Mouse (Mus musculus) frontal cortex, postnatal 25 days (tissue): Measurements from ENCODE around the gene Aco2.
A peak's percentile ranks its signal among the peaks of the same experiment; 100 is the strongest.
"Not testable (repeated sequence)": the region's sequence is repeated elsewhere in the genome, so short reads cannot be mapped to it uniquely, and the experiment has no call there.

Source experiments
- DNase-seq, 2 experiments: peaks; one replicate each; pipeline ENCODE4 v3.0.0; 2022; ENCODE audit warnings: low spot score in 2 of 2

Aco2 gene

DNA sequence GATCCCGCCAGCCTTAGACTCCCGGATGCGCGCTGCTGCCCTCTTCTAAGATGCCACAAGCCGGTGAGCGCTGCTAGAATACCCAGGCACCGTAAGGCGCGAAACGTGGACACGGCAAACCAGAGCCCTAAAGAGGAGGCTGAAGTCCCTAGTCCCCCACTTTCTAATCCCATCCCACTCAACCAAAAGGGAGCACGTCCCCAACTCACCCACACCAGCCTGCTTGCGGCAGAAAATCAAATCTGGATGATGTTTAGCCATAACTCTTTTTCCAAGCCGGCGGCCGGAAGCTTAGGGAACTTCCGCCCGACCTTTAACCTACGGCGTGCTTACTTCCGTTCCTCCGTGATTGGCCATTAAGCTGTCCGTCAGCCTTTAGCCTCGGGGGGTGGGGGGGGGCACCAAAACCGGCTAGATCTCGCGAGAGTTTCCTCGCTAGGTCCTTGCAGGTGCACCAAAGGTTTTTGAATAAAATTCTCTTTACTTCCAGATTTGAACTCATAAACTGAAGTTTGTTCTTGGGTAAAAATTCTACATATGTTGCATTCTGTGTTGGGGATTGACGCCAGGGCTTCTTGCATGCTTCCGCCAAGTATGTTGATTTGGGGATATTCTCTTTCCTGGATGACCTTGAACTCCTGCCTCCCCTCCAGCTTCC lies 376 bp upstream of the Aco2 start, which contains the start of gene Phf5a:
TSS of gene Phf5a (minus strand) at position 308 of the 658 bp plus-strand sequence.
- peak; percentile 63 to 64 for DNase-seq

DNA sequence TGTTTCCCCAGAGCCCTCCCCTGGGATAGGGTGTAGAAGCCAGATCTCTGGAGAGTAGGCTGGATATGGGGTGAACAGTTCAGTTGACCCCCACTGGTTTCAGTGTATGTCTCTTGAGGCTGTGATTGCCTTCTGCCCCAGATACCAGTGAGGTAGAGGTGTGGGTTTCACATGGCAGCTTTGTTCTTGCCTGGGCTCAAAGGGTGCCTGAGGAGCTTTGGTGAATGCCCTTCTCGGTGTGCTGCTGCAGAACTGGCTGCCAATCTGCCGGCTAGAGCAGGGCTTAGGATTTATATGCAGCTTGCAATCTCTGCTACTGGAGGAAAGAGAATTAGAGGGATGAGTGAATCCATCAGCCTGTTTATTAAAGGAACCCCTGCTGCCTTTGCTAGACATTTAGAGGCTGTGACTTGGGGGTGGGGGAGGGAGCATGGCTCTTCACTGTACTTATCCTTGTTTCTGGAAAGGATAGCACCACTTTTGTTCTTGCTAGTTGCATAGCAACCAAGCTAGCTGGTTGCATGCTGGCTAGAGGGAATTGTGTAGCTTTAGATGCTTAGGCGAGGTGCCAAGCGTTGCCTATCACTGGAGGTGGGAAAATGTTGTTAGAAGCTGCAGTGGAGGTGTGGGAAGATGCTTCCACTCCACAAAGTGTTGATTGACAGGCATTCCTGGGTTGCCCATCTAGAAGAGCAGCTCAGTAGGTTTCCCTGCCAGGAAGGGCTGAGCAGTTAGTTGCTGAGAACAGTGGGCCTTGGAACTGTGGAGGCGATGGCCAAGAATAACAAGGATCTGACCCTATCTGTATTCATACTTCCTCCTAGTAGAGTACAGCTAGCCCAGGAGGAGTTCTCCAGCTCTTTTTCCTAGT lies 7.7 kb downstream of the Aco2 start:
- DNase-seq: peak; percentile 64 to 73

DNA sequence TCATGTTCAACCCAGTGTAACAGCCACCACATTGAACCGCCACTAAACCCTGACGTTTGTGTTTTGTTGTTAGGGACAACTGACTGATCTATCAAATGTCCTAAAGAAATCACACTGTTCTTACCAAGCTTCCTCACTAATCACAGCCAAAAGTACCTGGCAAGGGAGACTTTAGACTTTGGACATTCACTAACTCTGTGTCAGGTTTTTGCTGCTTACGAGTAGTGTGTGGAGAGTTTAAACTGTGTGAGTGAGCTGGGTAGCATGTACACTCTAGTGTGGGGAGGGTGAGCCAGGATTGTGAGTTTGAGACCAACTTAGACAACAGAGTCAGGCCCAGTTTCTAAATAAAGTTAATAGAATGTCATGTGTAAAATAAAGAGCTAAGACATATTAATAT lies 10.2 kb downstream of the Aco2 start:
- DNase-seq: no peak

DNA sequence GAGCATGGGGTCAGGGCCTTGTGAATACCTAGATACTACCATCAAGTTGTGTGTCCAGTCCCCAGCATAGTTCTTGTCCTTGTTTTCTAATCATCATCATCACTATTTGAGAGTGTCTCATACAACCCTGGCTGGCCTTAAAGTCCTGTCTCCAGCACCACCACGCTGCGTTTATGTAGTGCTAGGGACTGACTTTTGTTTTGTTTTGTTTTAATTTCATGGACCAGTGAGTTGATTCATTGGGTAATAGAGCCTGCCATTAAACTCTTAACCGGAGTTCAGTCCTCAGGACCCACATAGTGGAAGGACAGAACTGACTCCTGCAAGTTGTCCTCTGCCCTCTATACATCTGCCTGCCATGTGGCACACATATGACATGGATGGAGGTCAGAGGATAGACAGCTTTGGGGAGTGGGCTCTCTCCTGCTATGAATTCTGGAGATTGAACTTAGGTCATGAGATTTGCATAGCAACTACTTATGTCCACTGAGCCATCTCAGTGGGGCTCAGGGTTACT lies 13.4 kb downstream of the Aco2 start:
- DNase-seq: no peak

DNA sequence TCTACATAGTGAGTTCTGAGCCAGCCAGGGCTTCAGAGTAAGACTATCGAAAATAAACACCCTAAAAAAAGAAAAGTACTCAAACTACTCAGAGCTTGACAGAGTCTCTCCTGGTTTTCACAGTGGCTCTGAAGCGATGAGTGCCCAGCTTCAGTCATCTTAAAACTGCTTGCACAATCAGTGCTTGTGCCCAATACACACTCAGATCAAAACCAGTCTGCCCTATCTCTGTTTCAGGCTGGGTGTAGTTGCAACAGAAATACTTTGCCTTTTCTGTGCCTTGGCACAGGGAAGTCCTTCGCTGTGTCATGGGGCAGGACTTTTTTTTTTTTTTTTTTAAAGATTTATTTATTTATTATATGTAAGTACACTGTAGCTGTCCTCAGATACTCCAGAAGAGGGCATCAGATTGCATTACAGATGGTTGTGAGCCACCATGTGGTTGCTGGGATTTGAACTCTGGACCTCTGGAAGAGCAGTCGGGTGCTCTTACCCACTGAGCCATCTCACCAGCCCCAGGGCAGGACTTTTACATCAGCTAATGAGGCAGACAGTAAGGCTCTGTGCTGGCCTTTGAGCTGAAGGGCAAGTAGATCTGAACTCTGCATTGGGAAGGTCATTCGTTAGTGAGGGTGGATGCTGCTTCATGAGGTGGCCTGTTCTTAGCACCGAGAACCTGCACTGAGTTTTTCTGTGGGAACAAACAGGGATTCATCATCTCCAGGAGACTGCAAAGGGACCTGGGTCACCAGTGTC lies 14.9 kb downstream of the Aco2 start:
- no peak for DNase-seq

DNA sequence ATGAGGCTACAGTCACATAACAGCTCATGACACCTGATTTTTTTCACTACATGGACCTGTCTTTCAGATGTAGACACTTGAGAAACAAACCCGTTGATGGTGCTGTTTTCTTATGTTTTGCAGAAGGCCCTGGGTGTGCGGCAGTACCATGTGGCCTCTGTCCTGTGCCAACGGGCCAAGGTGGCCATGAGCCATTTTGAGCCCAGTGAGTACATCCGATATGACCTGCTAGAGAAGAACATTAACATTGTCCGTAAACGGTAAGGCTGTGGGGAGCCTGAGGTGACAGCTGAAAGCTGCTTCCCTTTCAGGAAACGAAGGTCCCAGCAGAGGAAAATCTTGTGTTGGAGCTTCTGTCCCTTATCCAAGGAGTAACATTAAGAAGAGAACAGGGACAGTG lies 17.1 kb downstream of the Aco2 start:
- no peak for DNase-seq

DNA sequence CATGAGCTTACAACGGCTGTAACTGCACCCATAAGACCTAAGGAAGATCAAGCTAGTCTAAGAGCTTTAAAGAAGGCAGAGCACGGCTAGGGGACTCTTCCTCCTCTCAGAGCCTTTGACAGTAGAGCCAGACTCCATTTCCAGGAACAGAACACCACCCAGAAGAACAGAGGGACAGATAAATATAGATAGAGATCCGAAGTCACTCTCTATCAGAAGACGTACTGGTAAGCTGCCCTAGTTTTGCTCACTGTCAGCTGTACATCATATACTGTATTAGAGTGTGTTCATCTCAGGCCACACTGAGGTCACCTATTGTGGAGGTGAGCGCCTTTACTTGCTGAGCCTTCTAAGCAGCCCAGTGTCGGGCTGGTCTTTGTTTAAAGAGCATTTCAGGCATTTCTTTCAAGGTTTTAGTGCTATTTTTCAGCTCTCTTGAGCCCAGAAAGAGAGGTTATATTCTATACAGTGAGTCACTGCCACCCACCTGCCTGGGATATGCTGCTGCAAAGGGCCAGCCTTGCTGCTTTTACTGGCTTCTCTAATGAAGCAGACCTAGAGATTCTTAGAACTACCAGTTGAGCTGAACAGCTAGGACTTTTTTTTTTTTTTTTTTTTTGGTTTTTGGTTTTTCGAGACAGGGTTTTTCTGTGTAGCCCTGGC lies 19.2 kb downstream of the Aco2 start:
- DNase-seq: no peak

DNA sequence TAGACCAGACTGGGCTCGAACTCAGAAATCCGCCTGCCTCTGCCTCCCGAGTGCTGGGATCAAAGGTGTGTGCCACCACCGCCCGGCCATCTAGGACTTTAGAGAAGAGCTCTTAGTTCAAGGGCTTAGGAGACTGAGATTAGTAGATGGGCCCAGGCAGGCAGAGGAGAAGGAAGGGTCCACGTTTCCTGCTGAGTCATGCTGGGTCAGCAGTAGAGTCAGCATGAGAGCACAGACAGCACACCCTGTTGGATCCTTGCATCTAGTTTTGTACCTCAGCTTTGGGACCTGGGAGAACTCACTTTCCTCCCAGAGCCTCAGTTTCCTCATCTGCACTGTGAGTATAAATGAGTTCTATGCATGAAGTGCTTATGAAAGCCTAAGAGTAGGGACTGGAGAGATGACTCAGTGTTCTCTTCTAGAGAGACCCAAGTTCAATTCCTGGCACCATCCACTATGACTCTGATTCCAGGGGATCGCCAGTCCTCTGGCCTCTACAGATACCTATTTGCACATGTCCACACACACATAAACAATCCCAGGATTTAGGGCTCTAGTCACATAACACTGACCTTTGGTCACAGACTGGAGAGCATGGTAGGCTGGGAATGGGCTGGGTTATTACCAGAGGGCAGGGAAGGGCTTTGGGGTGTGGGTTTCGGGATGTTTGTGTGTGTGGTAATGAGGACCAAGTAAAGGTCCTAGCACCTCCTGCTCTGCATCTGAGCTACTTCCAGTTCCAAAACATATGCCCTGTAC lies 19.9 kb downstream of the Aco2 start:
- no peak for DNase-seq

DNA sequence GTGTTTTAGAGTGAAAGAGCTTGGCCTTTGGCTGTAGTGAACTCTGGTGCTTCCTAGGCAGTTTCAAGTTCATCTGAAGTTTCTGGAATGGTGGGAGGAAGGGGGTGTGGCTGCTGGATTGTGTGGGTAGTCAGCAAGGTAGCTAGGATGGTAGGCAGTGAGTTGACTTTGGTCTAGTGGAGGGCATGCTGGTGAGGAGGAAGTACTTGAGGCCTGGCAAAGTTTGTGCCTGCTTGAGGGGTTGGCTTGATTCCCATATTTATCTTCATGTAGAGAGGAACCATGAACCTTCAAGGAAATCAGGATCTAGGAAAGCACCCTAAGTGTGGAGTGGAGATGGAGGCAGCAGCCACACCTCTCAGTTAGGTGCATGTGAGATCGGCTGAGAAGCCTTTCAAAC lies 21.9 kb downstream of the Aco2 start:
- DNase-seq: no peak

DNA sequence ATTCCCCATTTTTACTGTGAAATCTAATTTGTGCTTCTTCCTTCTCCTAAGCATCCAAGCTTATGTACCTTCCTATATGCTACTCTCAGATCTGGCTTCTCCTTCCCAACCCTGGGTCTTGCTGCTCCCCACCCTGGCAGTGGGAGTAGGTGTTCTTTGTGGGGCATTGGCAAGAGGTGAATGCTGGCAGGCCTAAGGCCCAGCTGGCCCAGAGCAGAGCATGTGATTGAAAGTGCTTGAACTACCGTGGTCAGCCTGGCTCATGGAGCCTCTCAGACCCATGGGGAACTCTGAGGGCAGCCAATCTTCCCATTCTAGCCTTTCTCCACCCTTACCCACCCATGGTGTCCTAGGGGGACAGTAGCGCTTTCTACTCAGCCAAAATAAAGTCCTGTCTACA lies 24.3 kb downstream of the Aco2 start:
- DNase-seq: no peak

DNA sequence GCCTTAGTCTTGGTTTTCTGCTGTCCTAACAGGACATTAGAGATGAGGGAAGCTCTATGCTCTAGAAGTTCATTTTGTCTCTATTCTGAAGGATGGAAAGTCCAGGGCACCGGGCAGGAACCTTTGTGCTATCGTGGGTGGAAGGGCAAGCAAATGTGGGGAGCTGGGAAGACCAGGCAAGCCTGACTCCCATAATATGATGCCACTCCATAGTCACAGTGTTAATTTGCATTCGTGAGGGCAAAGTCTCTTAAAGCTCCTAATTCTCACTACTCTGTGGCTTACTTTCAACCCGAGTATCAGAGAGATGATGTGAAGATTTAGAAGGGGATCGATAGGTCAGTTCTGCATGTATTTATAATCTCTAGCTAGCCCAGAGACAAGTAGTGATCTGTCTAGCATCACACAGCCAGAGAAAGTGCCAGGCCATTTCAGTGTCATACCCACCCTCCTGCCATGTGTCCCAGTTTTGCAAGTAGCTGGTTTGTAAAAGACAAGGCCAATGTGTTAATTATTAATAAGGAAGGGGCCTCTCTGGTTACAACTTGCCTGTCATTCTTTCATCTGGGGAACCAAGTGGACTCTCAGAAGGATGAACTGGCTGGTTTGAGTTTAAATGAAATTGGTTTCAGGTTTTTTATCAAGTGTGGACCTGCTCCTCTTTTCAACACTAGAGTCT lies 25.6 kb downstream of the Aco2 start:
- DNase-seq: no peak

DNA sequence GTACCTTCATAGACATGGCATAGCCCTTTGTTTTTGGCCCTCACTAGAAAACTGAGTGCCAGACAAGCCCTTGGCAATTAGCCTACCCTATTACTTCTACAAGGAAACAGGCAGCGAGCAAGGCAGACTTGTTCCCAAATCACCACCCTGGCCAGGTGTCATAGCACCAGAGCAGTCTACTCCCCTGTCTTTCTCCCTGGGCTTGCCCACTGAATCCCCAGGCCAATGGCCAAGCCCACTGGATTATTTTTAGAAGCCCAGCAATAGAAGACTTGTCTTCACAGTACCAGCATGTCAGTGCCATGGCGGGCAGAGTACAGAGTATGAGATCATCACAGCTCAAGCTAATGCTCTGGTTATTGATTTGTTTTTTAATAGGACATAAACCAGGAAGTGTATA lies 26.6 kb downstream of the Aco2 start:
- DNase-seq: no peak

DNA sequence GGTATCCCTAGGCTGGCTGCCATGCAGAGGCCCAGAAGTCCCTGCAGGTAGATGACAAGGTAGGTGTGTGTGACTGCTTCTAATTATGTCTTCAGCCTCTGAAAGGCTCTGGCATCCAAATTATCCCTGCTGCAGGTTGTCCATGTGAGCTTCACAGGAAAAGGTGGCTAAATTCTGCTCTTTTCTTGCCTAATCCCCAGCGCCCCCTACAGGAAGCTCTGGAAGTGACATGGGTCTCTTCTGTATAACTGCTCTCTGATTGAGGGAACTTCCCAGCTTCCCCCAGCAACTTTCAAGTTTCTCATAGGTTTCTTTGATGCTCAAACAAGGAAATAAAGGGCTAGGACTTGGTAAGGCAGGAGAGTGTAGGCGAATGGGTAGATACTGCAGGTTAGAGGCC lies 32.8 kb downstream of the Aco2 start:
- DNase-seq: peak; percentile 70 to 80

DNA sequence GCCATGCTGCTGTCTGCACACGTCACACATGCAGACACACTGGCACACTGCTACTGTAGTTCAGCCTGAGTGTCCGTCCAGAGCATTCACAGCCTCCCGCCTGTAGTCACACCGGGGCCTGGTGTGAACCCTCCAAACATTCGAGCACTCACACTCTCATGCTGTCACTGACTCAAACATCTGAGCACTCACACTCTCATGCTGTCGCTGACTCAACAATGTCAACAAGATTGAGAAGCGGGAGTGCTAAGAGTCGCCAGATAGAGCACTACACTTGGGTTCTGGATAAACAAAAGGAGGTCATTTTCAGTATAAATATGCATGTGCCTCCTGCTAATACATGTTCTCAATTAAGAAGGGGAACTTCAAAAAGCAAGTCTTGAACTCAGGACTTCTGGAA lies 35.8 kb downstream of the Aco2 start:
- no peak for DNase-seq

DNA sequence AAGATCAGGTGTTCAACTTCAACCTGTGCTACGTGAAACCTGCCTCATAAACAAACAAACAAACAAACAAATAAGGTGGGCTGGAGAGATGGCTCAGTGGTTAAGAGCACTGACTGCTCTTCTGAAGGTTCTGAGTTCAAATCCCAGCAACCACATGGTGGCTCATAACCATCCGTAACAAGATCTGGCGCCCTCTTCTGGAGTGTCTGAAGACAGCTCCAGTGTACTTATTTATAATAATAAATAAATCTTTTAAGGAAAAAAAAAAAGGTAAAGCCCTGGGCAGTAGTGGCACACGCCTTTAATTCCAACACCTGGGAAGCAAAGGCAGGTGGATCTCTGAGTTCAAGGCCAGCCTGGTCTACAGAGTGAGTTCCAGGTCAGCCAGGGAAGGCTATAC lies 36.7 kb downstream of the Aco2 start:
- DNase-seq: not testable (repeated sequence)

DNA sequence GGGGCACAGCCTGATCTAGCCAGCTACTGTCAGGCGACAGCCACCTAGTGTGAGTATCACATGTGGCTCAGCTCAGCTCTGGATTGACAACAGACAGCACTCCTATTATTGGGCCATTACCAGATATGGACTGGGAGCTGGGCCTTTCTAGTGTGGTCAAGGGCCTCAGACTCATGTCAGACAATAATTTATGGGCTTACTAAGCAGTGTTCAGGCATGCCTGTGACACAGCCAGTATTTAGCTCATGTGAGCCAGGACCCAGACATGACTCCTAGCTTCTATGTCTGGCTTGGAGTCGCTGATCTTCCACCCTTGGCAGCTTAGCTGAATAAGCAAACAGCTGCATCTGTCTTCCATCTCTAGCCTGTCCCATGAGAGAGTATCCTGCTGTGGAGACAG lies 40.4 kb downstream of the Aco2 start:
- no peak for DNase-seq

DNA sequence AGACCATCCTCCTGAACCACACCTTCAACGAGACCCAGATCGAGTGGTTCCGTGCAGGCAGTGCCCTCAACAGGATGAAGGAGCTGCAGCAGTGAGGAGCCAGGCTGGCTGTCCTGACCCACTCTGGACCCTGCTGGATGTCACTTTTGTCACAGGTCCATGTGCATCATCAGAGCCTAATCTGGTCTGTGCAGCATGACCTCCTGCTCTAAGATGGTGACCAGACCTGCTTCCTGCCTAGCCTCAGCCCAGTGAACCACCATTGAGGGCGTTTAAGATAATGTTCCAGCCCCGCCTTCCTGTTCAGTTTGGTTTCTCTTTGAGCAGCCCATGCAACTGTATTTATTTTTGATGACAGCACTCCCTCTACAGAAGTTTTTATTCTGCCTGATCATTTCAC lies 42.6 kb downstream of the Aco2 start:
- no peak for DNase-seq

DNA sequence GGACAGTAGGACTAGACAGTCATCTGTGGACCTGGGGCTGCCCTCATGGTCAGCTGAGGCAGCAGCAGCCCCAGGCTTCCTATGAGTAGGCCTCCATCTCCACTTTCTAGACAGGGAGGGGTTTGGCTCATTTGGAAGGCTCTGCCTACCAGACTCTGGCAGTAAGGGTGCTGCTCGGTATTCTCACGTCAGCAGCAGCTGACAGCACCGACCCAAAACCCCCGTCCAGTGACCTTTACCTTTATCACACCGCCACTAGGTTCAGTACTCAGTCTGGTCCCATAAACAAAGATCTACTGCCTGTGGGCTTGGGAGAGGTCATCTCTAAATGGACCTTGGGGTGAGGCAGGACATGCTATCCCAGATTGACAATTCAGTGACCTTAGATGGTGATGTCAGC lies 43.6 kb downstream of the Aco2 start:
- no peak for DNase-seq

DNA sequence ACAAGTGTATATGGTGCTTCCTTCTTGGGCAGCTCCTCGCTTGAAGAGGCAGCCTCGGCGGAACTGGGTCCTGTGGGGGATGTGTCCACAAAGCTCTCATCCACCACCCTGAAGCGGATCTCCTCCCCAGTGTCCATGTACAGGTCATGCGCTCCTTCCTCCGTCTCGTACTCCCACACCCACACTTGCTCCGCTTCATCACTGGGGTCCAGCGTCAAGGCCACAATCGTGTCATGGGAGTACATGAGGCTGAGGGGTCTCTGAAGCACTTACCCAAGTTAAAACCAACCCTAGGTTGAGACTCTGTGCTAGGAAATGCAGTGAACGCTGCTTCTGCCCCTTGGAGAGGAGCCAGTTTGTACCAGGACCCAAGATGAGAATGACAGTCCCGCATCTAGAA lies 45.1 kb downstream of the Aco2 start:
- DNase-seq: no peak
